Mouse (Mus musculus): ENCODE data around the gene Wdr74. TPM values are rescaled to one million over a fixed set of nuclear protein-coding genes. Genes with fewer than 3 reads are reported as not detected.

The Wdr74 gene
- polyA plus RNA-seq (2016; fragmentation: Nextera tagmentation; extraction: Ambion mirVana): 88.5 and 98.3 TPM in 2 replicates

DNA sequence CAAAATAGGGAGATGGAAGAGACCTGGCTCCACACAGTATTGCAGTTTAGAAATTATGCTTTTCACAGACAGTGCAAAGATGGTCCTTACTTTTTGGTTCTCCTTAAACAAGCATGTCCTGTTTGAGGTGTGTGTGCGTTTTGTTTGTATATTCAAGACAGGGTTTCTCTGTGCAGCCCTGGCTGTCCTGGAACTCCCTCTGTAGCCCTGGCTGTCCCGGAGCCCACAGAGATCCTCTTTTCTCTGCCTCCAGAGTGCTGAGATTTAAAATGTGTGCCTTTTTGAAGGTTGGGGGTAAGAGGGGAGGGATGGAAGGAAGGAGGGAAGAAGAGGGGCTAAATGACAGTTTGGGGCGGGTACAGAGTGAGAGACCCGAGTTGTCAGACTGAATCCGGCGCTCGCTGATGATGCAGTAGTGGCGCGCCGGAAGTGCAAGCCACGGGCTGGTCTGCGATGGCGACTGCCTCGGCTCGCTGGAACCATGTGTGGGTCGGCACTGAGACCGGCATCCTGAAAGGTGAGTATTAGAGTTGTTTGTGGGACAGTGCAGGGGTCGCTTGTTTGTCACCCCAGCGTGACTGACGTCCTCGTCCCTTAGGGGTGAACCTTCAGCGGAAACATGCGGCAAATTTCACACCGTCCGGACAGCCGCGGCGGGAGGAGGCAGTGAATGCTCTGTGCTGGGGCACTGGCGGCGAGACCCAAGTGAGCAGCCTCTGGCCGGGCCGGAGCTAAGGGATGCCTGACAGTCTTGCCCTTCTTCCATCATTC is at the start of gene Wdr74:
Gene Wdr74 (plus strand): TSS at position 439 of the 771 bp plus-strand sequence.
- H3K27ac ChIP-seq: peak within 1 kb of the TSS; percentile 17
- H3K27me3 ChIP-seq: no peaks in the 10 kb centered on the region
- under 1% methylated on average over 32 of the region's 32 CpGs for WGBS
- H3K4me2 ChIP-seq (replicated peaks): peak within 1 kb of the TSS; percentile 89
- no peaks in the 10 kb centered on the region for H3K9me3 ChIP-seq
- peaks cover 9% of the 10 kb centered on the region; the same call in 1 of the 2 replicates for H3K4me1 ChIP-seq
- H3K36me3 ChIP-seq: peaks cover 27% of the 10 kb centered on the region
- peak within 1 kb of the TSS; percentile 77 for H3K4me3 ChIP-seq
- peak; percentile 90 for ATAC-seq (ENCODE audit: insufficient number of reproducible peaks, insufficient read depth, low FRiP score, low TSS enrichment)
- H3K9ac ChIP-seq: peak within 1 kb of the TSS; percentile 70

DNA sequence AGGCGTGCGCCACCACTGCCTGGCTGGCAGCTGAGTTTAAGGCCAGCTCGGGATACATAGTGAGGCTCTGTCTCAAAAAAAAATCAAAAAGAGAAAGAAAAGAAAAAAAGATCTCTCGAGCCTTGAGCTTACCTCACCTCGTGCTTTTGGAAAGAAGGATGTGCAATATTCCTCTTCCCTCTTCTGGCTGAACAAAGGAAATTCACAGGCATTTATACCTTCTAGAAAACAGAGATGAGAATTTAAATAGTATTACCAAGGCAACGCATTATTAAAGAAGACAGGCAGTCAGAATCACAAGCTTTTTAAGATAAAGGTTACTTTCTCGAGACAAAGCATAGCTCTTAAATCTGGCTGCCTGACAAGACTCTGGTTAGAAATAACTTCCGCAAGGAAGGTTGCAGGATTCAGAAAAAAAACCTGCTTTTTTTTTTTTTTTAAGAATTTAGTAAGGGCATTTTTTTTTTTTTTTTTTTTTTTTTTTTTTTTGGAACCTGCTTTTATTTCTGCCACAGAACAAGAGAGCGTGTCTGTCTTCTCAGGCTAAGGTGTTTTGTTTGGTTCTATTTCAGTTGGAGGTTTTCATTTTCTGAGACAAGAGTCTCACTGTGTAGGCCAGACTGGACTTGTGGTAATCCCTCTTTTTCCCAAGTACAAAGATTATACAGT is 43.6 kb upstream of the Wdr74 start:
- no peaks in the 10 kb centered on the region for H3K27me3 ChIP-seq
- no peaks in the 10 kb centered on the region for H3K4me1 ChIP-seq
- no peak overlapping the region for H3K4me3 ChIP-seq
- no peak overlapping the region for H3K4me2 ChIP-seq (replicated peaks)
- ATAC-seq (ENCODE audit: insufficient number of reproducible peaks, insufficient read depth, low FRiP score, low TSS enrichment): no peak
- H3K9ac ChIP-seq: no peak overlapping the region
- WGBS: 65% methylated on average over 9 of the region's 9 CpGs
- H3K9me3 ChIP-seq: no peaks in the 10 kb centered on the region
- H3K36me3 ChIP-seq: no peaks in the 10 kb centered on the region
- no peak overlapping the region for H3K27ac ChIP-seq

DNA sequence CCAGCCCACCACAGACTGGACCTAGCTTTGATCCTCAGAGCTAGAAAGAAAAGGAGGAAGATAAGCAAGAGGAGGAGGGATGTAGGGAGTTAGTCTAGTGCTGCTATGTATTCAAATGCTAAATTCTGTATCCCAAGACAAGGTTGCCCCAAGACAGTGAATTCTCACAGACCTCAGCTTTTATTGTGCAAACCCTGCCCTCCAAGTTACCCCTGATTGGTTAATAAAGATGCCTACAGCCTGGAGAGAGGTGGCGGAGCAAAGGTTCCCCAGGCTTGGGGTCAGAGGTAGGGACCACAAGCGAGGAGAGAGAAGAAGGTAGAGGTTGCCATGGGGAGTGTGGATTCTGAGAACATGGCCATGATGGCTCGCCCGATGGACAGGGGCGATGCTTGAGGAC is 42.9 kb upstream of the Wdr74 start:
- Histone ChIP-seq H3K27me3 (no peaks in the 10 kb centered on the region), H3K27ac (no peak overlapping the region), H3K4me3 (no peak overlapping the region), H3K9me3 (no peaks in the 10 kb centered on the region), H3K9ac (no peak overlapping the region), H3K4me2 (replicated peaks) (no peak overlapping the region), H3K4me1 (no peaks in the 10 kb centered on the region), H3K36me3 (no peaks in the 10 kb centered on the region)
- ATAC-seq (ENCODE audit: insufficient number of reproducible peaks, insufficient read depth, low FRiP score, low TSS enrichment): no peak
- WGBS: 69% methylated on average over 5 of the region's 5 CpGs

DNA sequence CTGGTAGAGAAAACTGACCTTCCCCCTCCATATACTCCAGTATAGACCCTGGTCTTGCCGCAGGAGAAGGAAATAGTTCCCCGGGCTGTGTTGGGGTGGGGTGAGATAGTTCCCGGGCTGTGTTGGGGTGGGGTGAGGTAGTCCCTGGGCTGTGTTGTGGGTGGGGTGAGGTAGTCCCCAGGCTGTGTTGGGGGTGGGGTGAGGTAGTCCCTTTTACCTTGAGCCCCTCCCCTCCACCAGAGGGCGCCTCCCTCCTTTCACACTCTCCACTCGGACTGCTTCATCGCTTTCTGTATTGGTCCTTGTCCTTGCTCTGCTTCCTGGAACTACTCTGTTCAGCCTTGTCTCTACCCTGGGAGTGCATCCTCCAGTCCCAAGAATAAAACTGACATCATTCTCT is 40.3 kb upstream of the Wdr74 start:
- ATAC-seq (ENCODE audit: insufficient number of reproducible peaks, insufficient read depth, low FRiP score, low TSS enrichment): peak; percentile 38; the same call in 1 of the 2 replicates
- H3K27me3 ChIP-seq: no peaks in the 10 kb centered on the region
- no peak overlapping the region for H3K4me3 ChIP-seq
- no peaks in the 10 kb centered on the region for H3K4me1 ChIP-seq
- H3K27ac ChIP-seq: no peak overlapping the region
- no peak overlapping the region for H3K9ac ChIP-seq
- no peaks in the 10 kb centered on the region for H3K36me3 ChIP-seq
- no peaks in the 10 kb centered on the region for H3K9me3 ChIP-seq
- no peak overlapping the region for H3K4me2 ChIP-seq (replicated peaks)
- WGBS: 54% methylated on average over 5 of the region's 6 CpGs

DNA sequence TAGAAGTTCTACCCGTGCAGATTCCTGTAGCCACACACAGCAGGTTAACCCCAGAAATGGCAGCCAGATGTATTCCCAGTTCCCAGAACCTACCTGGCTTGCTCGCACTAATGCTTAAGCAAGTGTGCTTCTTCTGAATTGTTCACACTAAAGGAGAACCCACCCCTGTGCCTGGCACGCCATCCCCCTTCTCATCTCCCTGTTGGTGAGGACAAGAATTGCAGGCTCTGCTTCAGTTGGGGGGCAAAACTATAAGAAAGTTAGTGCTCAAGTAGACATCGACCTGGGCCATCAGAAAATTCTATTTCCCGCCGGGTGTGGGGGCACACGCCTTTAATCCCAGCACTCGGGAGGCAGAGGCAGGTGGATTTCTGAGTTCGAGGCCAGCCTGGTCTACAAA is 36.0 kb upstream of the Wdr74 start:
- Histone ChIP-seq H3K4me1 (no peaks in the 10 kb centered on the region), H3K4me3 (no peak overlapping the region), H3K4me2 (replicated peaks) (no peak overlapping the region), H3K36me3 (no peaks in the 10 kb centered on the region), H3K9me3 (no peaks in the 10 kb centered on the region), H3K9ac (no peak overlapping the region), H3K27me3 (no peaks in the 10 kb centered on the region), H3K27ac (no peak overlapping the region)
- 80% methylated on average over 9 of the region's 9 CpGs for WGBS
- ATAC-seq (ENCODE audit: insufficient number of reproducible peaks, insufficient read depth, low FRiP score, low TSS enrichment): no peak

DNA sequence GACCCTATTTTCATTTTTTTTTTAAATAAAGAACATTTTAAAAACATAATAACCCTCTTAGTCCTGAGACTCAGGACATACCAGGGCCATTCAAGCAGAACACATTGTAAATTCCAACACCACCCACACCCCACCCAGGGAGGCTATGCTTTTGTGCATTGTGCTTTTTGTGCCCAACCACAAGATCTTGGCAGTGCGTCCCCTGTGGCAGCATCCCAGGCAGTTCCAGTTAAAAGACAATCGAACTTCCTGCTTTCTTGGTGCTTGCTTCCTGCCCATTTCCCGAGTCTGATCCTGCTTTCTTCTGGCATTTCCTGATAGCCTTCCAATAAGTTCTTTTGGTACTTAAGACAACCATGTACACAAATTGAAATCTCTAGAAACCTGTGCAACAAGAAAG is 33.2 kb upstream of the Wdr74 start:
- no peak overlapping the region for H3K9ac ChIP-seq
- no peak overlapping the region for H3K27ac ChIP-seq
- no peaks in the 10 kb centered on the region for H3K9me3 ChIP-seq
- H3K4me1 ChIP-seq: no peaks in the 10 kb centered on the region
- WGBS: 59% methylated on average over 3 of the region's 3 CpGs
- H3K4me3 ChIP-seq: no peak overlapping the region
- no peaks in the 10 kb centered on the region for H3K27me3 ChIP-seq
- no peak overlapping the region for H3K4me2 ChIP-seq (replicated peaks)
- no peak for ATAC-seq (ENCODE audit: insufficient number of reproducible peaks, insufficient read depth, low FRiP score, low TSS enrichment)
- H3K36me3 ChIP-seq: peaks cover 12% of the 10 kb centered on the region

DNA sequence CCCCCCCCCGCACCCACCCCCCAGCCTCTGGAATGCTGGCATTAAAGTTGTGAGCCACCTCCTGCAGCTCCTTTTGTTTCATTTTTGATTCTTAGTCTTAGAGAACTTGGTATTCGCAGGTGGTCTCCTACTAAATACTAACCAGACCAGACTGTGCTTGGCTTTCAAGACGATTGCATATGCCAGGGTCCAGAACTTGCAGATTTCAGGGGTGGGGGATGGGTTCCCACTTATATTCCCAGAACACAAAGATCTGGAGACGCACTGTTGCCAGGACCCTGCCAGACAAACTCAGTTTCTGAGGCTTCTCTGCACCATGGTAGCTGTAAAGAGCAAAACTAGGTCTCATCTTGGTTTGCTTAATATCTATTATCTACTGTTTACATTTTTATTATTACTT is 32.1 kb upstream of the Wdr74 start:
- WGBS: 64% methylated on average over 3 of the region's 4 CpGs
- peaks cover 23% of the 10 kb centered on the region for H3K36me3 ChIP-seq

DNA sequence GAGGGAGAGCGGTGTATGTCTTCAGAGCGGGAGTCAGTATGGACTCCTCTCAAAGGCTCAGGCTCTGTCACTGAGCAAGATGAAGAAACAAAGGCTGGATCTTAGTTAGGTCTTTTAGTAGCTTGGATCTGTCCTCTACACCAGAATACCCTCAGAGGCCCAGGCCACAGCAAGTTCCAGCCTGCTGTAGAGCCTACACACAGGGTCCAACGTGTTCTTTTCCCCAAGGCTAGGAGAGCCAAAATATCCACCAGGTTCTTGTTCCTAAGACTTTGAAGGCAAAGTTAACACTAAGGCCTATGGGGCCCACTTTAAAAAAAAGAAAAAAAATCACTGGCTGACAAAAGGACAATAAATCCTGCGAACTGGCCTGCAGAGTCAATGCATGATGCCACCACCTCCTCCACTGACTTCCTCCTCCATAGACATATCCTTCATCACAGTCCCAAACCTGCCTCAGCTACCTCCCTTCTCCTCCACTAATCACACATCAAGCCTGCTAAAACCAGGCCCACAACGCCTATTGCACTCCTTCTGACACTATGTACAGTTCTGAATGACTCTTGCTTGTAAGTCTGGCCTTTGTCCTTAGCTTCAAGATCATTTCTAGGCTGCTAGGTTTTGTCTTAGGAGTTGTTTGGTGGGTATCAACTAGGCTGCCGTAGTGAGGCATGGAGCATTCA is 30.5 kb upstream of the Wdr74 start:
- Histone ChIP-seq H3K4me2 (replicated peaks) (no peak overlapping the region), H3K9ac (no peak overlapping the region), H3K4me1 (no peaks in the 10 kb centered on the region), H3K27me3 (no peaks in the 10 kb centered on the region), H3K4me3 (no peak overlapping the region), H3K27ac (no peak overlapping the region), H3K9me3 (no peaks in the 10 kb centered on the region), H3K36me3 (peaks cover 39% of the 10 kb centered on the region)
- 76% methylated on average over 6 of the region's 6 CpGs for WGBS
- ATAC-seq (ENCODE audit: insufficient number of reproducible peaks, insufficient read depth, low FRiP score, low TSS enrichment): no peak

More for the DNA sequence above, 32.1 kb upstream of the Wdr74 start:
- Histone ChIP-seq H3K4me1 (no peaks in the 10 kb centered on the region), H3K9ac (no peak overlapping the region), H3K27me3 (no peaks in the 10 kb centered on the region), H3K27ac (no peak overlapping the region), H3K4me2 (replicated peaks) (no peak overlapping the region), H3K4me3 (no peak overlapping the region), H3K9me3 (no peaks in the 10 kb centered on the region)
- ATAC-seq (ENCODE audit: insufficient number of reproducible peaks, insufficient read depth, low FRiP score, low TSS enrichment): no peak

DNA sequence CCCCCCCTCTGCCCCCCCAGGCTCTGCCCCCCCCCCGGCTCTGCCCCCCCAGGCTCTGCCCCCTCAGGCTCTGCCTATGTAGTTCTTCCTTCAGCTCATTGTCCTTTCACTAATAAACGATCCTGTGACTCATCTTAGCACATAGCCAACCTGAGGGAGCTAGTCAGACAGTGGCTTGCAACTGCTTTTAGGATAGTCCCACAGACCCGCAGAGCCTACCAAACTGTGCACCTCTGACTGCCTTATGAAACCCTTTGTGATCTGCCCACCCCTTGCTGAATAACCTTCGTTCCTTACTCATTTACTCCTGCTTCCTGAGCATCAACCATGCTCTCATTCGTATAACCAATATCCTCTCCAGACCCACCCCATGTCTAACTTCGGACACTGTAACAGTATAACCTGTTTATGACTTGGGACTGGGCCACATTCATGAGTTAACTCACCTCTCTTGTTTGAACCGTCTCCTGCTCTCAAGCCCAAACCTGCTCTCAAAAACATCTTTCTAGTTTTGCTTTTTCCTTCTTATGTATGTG is 29.4 kb upstream of the Wdr74 start:
- H3K36me3 ChIP-seq: peaks cover 48% of the 10 kb centered on the region
- WGBS: 88% methylated on average over 7 of the region's 7 CpGs
- H3K4me2 ChIP-seq (replicated peaks): no peak overlapping the region

DNA sequence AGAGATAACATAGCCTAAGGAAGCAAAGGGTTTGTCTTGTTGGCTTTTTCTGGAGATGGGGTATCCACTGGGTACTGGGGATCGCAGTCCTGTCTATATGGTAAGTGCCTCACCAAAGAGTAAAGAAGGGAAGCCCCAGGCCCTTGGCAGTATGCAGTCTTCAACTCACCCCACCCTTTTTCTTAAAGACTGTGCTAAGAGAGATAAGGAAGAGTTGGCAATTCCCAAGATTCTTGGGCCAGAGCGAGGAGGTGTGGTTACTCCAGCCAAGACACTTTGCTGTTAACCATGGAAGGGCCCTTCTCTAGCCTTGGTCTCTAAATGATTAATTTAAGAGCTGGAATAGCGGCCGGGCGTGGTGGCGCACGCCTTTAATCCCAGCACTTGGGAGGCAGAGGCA is 28.7 kb upstream of the Wdr74 start:
- Histone ChIP-seq H3K4me1 (peaks cover 14% of the 10 kb centered on the region), H3K4me2 (replicated peaks) (no peak overlapping the region), H3K9ac (no peak overlapping the region), H3K27me3 (no peaks in the 10 kb centered on the region), H3K27ac (no peak overlapping the region), H3K36me3 (peaks cover 54% of the 10 kb centered on the region), H3K4me3 (no peak overlapping the region), H3K9me3 (no peaks in the 10 kb centered on the region)
- no peak for ATAC-seq (ENCODE audit: insufficient number of reproducible peaks, insufficient read depth, low FRiP score, low TSS enrichment)
- 96% methylated on average over 7 of the region's 7 CpGs for WGBS

More for the DNA sequence above, 29.4 kb upstream of the Wdr74 start:
- ATAC-seq (ENCODE audit: insufficient number of reproducible peaks, insufficient read depth, low FRiP score, low TSS enrichment): no peak
- Histone ChIP-seq H3K27me3 (no peaks in the 10 kb centered on the region), H3K9ac (no peak overlapping the region), H3K4me3 (no peak overlapping the region), H3K27ac (no peak overlapping the region), H3K4me1 (peaks cover 8% of the 10 kb centered on the region; the same call in 1 of the 2 replicates), H3K9me3 (no peaks in the 10 kb centered on the region)

DNA sequence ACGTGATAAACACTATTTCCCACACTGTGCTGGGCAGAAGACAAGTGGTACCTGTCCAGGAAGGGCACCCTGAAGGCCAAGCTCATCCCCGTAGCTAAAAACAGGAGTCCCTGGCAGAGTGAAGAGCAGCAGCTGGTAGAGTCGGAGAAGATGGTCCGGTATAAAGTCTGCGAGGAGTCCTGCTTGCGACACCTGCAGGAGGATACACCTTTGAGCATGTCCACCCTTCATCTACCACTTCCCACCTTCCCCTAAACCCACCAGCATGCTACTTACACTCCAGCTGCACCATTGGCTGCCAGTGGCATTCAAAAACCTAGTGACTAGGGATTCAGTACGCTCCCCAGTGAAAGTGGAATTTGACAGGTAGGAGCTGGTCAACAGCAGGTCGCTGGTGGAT is 26.7 kb upstream of the Wdr74 start:
- Histone ChIP-seq H3K9me3 (no peaks in the 10 kb centered on the region), H3K4me2 (replicated peaks) (no peak overlapping the region), H3K4me3 (no peak overlapping the region), H3K9ac (no peak overlapping the region), H3K27me3 (no peaks in the 10 kb centered on the region), H3K4me1 (peaks cover 19% of the 10 kb centered on the region), H3K36me3 (peaks cover 56% of the 10 kb centered on the region), H3K27ac (no peak overlapping the region)
- ATAC-seq (ENCODE audit: insufficient number of reproducible peaks, insufficient read depth, low FRiP score, low TSS enrichment): no peak
- 95% methylated on average over 8 of the region's 8 CpGs for WGBS
